Mouse (Mus musculus) CH12.LX (cell line): ENCODE measurements at regions not wholly inside any gene's neighbourhood (a gene's known extent, or its start where the extent isn't known, plus 50 kb on each side); places are given as distances from the start of the nearest gene placed in this dataset.

Experiments
- DNase-seq: peaks from one replicate; pipeline ENCODE4 v3.0.0-alpha.2; 2013; ENCODE audit errors: extremely low read depth
- H3K27ac ChIP-seq: 2 replicates; pipeline ENCODE4 v1.5.1; 2012; ENCODE audit warnings: low read depth, mild to moderate bottlenecking, control low read depth, moderate library complexity; ENCODE audit not compliant: insufficient read depth
- H3K27me3 ChIP-seq: replicated peaks from 2 replicates; pipeline ENCODE3; 2012; ENCODE audit warnings: inconsistent platforms
- H3K36me3 ChIP-seq, 2 experiments: replicated peaks in 1 of 2; 2 replicates each; pipeline versions ENCODE3 to v1.6.1; 2012; ENCODE audit warnings: inconsistent platforms in 1 of 2, low read length in 1 of 2, mild to moderate bottlenecking in 1 of 2, mixed read lengths in 1 of 2, moderate library complexity in 1 of 2; ENCODE audit not compliant: control insufficient read depth in 1 of 2, insufficient read depth in 1 of 2
- H3K4me1 ChIP-seq, 2 experiments: 2 replicates each; pipeline ENCODE4 v1.6.1; 2012; ENCODE audit warnings: inconsistent platforms in 1 of 2, moderate library complexity in 1 of 2; ENCODE audit not compliant: insufficient read depth in 2 of 2, control insufficient read depth in 1 of 2
- H3K4me2 ChIP-seq: 2 replicates; pipeline ENCODE4 v1.6.1; 2012; ENCODE audit warnings: low read depth, mild to moderate bottlenecking, control low read depth; ENCODE audit not compliant: poor library complexity, insufficient read depth, severe bottlenecking
- H3K4me3 ChIP-seq, 3 experiments: fragments of 150-350 bp in 1 of 3; sonication (generic) in 1 of 3; replicated peaks in 1 of 3; 2 replicates each; pipeline versions ENCODE3 to v1.5.1; 2011 to 2012; ENCODE audit warnings: low read depth in 2 of 3, low read length in 2 of 3, mild to moderate bottlenecking in 2 of 3, moderate library complexity in 2 of 3, control low read depth in 1 of 3, improper control_type of control experiment in 1 of 3, inconsistent platforms in 1 of 3, mixed read lengths in 1 of 3; ENCODE audit not compliant: poor library complexity in 1 of 3
- H3K79me2 ChIP-seq: replicated peaks from 2 replicates; pipeline ENCODE4 v1.6.1; 2012; ENCODE audit warnings: mild to moderate bottlenecking, moderate library complexity; ENCODE audit not compliant: control insufficient read depth, poor library complexity, insufficient read depth, severe bottlenecking; ENCODE audit errors: extremely low read depth
- H3K9ac ChIP-seq: 2 replicates; pipeline ENCODE4 v1.6.1; 2012; ENCODE audit warnings: low read depth, mild to moderate bottlenecking, control low read depth, moderate library complexity; ENCODE audit not compliant: insufficient read depth
- H3K9me3 ChIP-seq: replicated peaks from 2 replicates; pipeline ENCODE3; 2012; ENCODE audit warnings: low read length, inconsistent platforms, mixed read lengths
- E2F4 ChIP-seq: IDR thresholded peaks from 2 replicates; pipeline ENCODE4 v1.6.1; 2011; ENCODE audit warnings: low read depth, low read length, improper control_type of control experiment; ENCODE audit not compliant: insufficient replicate concordance
- POLR2AphosphoS2 ChIP-seq: IDR thresholded peaks from 2 replicates; pipeline ENCODE4 v1.6.1; 2011; ENCODE audit warnings: low read depth, low read length, improper control_type of control experiment
- RCOR1 ChIP-seq: conservative IDR thresholded peaks from 2 replicates; pipeline ENCODE4 v1.6.1; 2012; ENCODE audit warnings: low read depth, mild to moderate bottlenecking, inconsistent platforms, low read length, improper control_type of control experiment
- TBP ChIP-seq: conservative IDR thresholded peaks from 2 replicates; pipeline ENCODE4 v1.6.1; 2011; ENCODE audit warnings: low read depth, low read length, improper control_type of control experiment
- USF1 ChIP-seq: IDR thresholded peaks from 2 replicates; pipeline ENCODE4 v1.6.1; 2014; ENCODE audit warnings: low read depth, mild to moderate bottlenecking, inconsistent platforms, low read length, improper control_type of control experiment
- ZKSCAN1 ChIP-seq: IDR thresholded peaks from 2 replicates; pipeline ENCODE4 v1.6.1; 2012; ENCODE audit warnings: low read depth, inconsistent platforms, low read length, improper control_type of control experiment, borderline replicate concordance
- ZMIZ1 ChIP-seq: IDR thresholded peaks from 2 replicates; pipeline ENCODE4 v1.6.1; 2012; ENCODE audit warnings: low read depth, mild to moderate bottlenecking, inconsistent platforms, low read length, improper control_type of control experiment
- ZNF384 ChIP-seq: IDR thresholded peaks from 2 replicates; pipeline ENCODE4 v1.6.1; 2012; ENCODE audit warnings: low read depth, low read length, improper control_type of control experiment, inconsistent platforms
- dilution Hi-C: fragments of 300-500 bp; cut with MboI; formaldehyde crosslinking; loops from 2 replicates; pipeline ENCODE4 v1.14.3; 2020; ENCODE audit warnings: low sequenced_read_pairs; ENCODE audit not compliant: extremely low pct_unique_long_range_greater_than_20kb, extremely low pct_ligation_motif_present
- in situ Hi-C: fragments of 300-500 bp; cut with MboI; formaldehyde crosslinking; loops from 3 replicates; pipeline ENCODE4 v1.14.3; 2019; ENCODE audit warnings: low sequenced_read_pairs, low pct_ligation_motif_present, low pct_unique_long_range_greater_than_20kb, mixed read lengths

- no peaks in the 10 kb centered on the region for H3K36me3 ChIP-seq
- H3K27ac ChIP-seq = no peak overlapping the region
- no peak overlapping the region for H3K4me2 ChIP-seq
- no peak for TF ChIP-seq RCOR1
- H3K9me3 ChIP-seq = peaks cover 2% of the 10 kb centered on the region
- H3K4me1 ChIP-seq = no peaks in the 10 kb centered on the region
- H3K79me2 ChIP-seq = no peaks in the 10 kb centered on the region
- in situ Hi-C loops (no loop called here), dilution Hi-C loops (no loop called here)
- H3K27me3 ChIP-seq = no peaks in the 10 kb centered on the region
- no peak overlapping the region for H3K4me3 ChIP-seq
- no peak for DNase-seq
- H3K9ac ChIP-seq = no peak overlapping the region
Measured at GRCm38 (mm10) chr13:39903319-39903718, 457.9 kb downstream of the Ofcc1 start.

GRCm38 (mm10) chr13:39899332-39899731 is 461.9 kb downstream of the Ofcc1 start:
- dilution Hi-C loops = no loop called here
- no peak for TF ChIP-seq ZMIZ1
- TF ChIP-seq E2F4 = no peak
- Histone ChIP-seq H3K4me1 (no peaks in the 10 kb centered on the region), H3K36me3 (no peaks in the 10 kb centered on the region), H3K27ac (no peak overlapping the region), H3K9me3 (peaks cover 1% of the 10 kb centered on the region), H3K9ac (no peak overlapping the region), H3K4me2 (no peak overlapping the region), H3K27me3 (no peaks in the 10 kb centered on the region), H3K79me2 (no peaks in the 10 kb centered on the region), H3K4me3 (no peak overlapping the region)
- in situ Hi-C loops = no loop called here
- DNase-seq = no peak

- H3K79me2 ChIP-seq = no peaks in the 10 kb centered on the region
- no peaks in the 10 kb centered on the region for H3K36me3 ChIP-seq
- H3K27me3 ChIP-seq = no peaks in the 10 kb centered on the region
- H3K9ac ChIP-seq = no peak overlapping the region
- TF ChIP-seq ZKSCAN1 (no peak), RCOR1 (no peak), TBP (no peak), USF1 (no peak), POLR2AphosphoS2 (no peak), ZMIZ1 (no peak), E2F4 (no peak), ZNF384 (no peak)
- no peak overlapping the region for H3K4me3 ChIP-seq
- H3K4me1 ChIP-seq = no peaks in the 10 kb centered on the region
- in situ Hi-C loops (no loop called here), dilution Hi-C loops (no loop called here)
- no peaks in the 10 kb centered on the region for H3K9me3 ChIP-seq
- no peak overlapping the region for H3K27ac ChIP-seq
- DNase-seq = no peak
- no peak overlapping the region for H3K4me2 ChIP-seq
Measured at GRCm38 (mm10) chr13:39898412-39898979, 462.8 kb downstream of the Ofcc1 start.
